Mouse (Mus musculus) limb, embryonic 13.5 days (tissue): ENCODE measurements around the gene Bnipl. TPM values are rescaled to one million over a fixed set of nuclear protein-coding genes. Genes with fewer than 3 reads are reported as not detected.
"Not testable (repeated sequence)": the region's sequence is repeated elsewhere in the genome, so short reads cannot be mapped to it uniquely, and the experiment has no call there.

Experiments
- ATAC-seq: fragments of 200-750 bp; cut with Nextera tagmentation; 2 replicates; pipeline ENCODE4 v1.8.0; 2017; ENCODE audit warnings: low read depth, moderate number of reproducible peaks, moderate TSS enrichment; ENCODE audit not compliant: low FRiP score
- H3K27ac ChIP-seq: fragments of 300-500 bp; sonication (generic); 2 replicates; pipeline ENCODE4 v1.5.1; 2015; ENCODE audit warnings: inconsistent platforms, mild to moderate bottlenecking, moderate library complexity
- H3K27me3 ChIP-seq: fragments of 300-500 bp; sonication (generic); 2 replicates; pipeline ENCODE4 v1.6.1; 2015; ENCODE audit warnings: mild to moderate bottlenecking, inconsistent platforms
- H3K36me3 ChIP-seq: fragments of 300-500 bp; sonication (generic); 2 replicates; pipeline ENCODE4 v1.6.1; 2015; ENCODE audit warnings: inconsistent platforms, mild to moderate bottlenecking, moderate library complexity
- H3K4me1 ChIP-seq: fragments of 300-500 bp; sonication (generic); 2 replicates; pipeline ENCODE4 v1.6.1; 2015; ENCODE audit warnings: inconsistent platforms
- H3K4me2 ChIP-seq: fragments of 300-500 bp; sonication (generic); replicated peaks from 2 replicates; pipeline ENCODE4 v1.6.1; 2015; ENCODE audit warnings: inconsistent platforms, mild to moderate bottlenecking, moderate library complexity
- H3K4me3 ChIP-seq: fragments of 300-500 bp; sonication (generic); 2 replicates; pipeline ENCODE4 v1.5.1; 2015; ENCODE audit warnings: moderate library complexity, mild to moderate bottlenecking, inconsistent platforms
- H3K9ac ChIP-seq: fragments of 300-500 bp; sonication (generic); 2 replicates; pipeline ENCODE4 v1.6.1; 2015; ENCODE audit warnings: mild to moderate bottlenecking, inconsistent platforms
- H3K9me3 ChIP-seq: fragments of 300-500 bp; sonication (generic); 2 replicates; pipeline ENCODE4 v1.6.1; 2016; ENCODE audit warnings: inconsistent platforms
- WGBS: fragments of 180-500 bp; shearing (Covaris S2); methylation state at CpG from one replicate; pipeline ENCODE4 v1.1.7; 2015; 5-methylcytosine and 5-hydroxymethylcytosine counted together
- polyA plus RNA-seq: library from polyadenylated mRNA; unstranded; fragments of >200 nt; fragmentation: Nextera tagmentation; extraction: Ambion mirVana; gene quantifications from 2 replicates; pipeline ENCODE4 v1.2.1, GENCODE M21; 2015

Gene Bnipl
- polyA plus RNA-seq, 1 experiment from 2014 or later: 2.5 TPM

DNA sequence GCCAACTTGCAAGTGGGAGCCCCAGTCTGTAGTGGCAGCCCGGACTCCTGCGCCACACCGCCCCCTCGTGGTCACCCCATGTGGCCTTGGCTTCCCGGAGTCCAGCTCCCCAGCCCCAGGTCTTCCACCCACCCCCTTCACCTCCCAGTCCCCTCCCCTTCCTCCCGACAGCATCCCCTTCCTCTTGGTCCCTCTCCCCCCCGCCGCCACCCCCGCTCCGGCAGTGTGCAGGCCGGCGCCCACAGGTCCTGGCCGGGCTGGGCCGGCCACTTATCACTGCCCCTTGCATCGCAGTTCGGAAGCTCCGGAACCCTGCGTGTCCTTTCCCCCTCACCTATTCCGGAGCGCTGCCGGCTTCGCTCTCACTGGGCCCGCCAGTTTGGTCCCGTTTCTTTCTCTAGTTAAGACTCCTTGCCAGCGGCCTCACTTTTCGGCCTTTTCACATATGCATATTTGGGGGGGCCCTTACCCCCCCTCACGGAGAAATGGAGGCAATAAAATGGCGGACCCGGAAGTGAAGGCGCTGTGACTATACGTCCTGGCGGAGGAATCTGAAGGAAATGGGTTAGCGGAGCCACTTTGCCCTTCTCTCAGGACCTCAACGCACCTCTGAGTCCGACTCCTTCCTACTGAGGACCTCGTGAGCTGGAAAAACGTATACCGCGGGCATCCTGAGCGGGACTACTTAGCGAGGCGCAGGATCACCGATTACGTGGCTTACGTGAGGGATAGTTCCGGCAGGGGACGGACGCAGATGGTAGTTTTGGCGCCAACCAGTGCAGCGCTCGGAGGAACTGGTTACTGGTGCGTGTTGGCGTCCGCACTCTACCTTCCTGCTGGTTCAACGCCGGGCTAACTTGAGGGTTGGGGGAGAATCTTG, 33.5 kb downstream of the Bnipl start, which contains the start of gene Gabpb2:
Gene Gabpb2, minus strand, starts transcription at position 662 of the 880 bp plus-strand sequence.
- H3K27me3 ChIP-seq: no peaks in the 10 kb centered on the region
- peak; percentile 94 for ATAC-seq
- under 1% methylated on average over 55 of the region's 56 CpGs for WGBS
- H3K27ac ChIP-seq: peak within 1 kb of the TSS; percentile 100
- no peaks in the 10 kb centered on the region for H3K9me3 ChIP-seq
- peaks cover 50% of the 10 kb centered on the region for H3K36me3 ChIP-seq
- peak within 1 kb of the TSS; percentile 70 for H3K4me3 ChIP-seq
- peaks cover 13% of the 10 kb centered on the region for H3K4me1 ChIP-seq
- H3K4me2 ChIP-seq: peak within 1 kb of the TSS; percentile 71
- H3K9ac ChIP-seq: peak within 1 kb of the TSS; percentile 92

DNA sequence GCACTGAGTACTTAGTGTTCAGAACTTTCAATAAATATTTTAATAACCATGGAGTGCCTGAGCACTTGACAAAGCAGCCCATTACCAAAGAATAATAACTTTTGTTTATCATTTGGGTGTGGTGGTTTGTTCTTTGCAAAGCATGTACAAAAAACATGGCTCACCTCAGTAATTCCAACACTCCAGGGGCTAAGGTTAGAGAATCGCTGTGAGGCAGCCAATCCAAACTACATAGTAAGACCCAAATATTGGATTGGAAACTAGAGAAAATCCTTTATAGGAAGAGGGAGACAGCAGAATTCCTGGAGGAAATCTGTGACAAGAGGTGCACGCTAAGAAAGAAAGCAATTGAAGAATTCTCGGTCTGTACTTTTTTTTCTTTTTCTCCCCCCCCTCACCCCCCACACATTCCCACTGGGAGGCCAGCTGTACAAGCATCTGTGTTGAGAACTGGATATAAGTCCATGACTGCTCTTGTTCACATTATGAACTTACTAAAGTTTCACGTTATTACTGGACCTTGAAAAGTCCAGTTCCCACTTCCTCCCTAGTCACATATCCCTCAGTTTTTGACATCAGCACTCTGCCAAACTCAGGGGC, 34.2 kb downstream of the Bnipl start:
- H3K4me3 ChIP-seq: peak overlapping the region; percentile 70
- peaks cover 49% of the 10 kb centered on the region for H3K36me3 ChIP-seq
- WGBS: 12% methylated on average over 4 of the region's 4 CpGs
- H3K9me3 ChIP-seq: no peaks in the 10 kb centered on the region
- H3K27me3 ChIP-seq: no peaks in the 10 kb centered on the region
- ATAC-seq: peak; percentile 43; the same call in 1 of the 2 replicates
- peaks cover 13% of the 10 kb centered on the region for H3K4me1 ChIP-seq
- H3K4me2 ChIP-seq: peak overlapping the region; percentile 71
- H3K9ac ChIP-seq: peak overlapping the region; percentile 92
- H3K27ac ChIP-seq: peak overlapping the region; percentile 100

DNA sequence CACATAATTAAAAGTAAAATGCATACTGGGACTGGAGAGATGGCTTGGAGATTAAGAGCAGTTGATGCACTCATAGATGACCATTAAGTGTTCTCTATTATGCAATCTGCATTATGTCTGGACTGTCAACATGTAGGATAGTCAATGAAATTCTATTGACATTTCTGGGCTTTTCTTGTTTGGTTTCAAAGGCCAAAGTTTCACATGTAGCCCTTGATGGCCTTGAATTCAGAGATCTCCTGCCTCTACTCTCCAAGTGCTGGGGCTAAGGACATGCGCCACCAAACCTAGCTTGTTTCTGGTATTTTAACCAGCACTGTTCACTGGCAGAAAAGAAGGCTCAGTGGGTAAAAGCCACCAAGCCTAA, 37.4 kb downstream of the Bnipl start:
- ATAC-seq: no peak
- H3K9me3 ChIP-seq: no peaks in the 10 kb centered on the region
- no peak overlapping the region for H3K9ac ChIP-seq
- peaks cover 46% of the 10 kb centered on the region for H3K36me3 ChIP-seq
- H3K4me3 ChIP-seq: no peak overlapping the region
- H3K27ac ChIP-seq: no peak overlapping the region
- H3K27me3 ChIP-seq: no peaks in the 10 kb centered on the region
- H3K4me2 ChIP-seq: no peak overlapping the region
- peaks cover 12% of the 10 kb centered on the region for H3K4me1 ChIP-seq
- 94% methylated on average over 1 of the region's 1 CpGs for WGBS

DNA sequence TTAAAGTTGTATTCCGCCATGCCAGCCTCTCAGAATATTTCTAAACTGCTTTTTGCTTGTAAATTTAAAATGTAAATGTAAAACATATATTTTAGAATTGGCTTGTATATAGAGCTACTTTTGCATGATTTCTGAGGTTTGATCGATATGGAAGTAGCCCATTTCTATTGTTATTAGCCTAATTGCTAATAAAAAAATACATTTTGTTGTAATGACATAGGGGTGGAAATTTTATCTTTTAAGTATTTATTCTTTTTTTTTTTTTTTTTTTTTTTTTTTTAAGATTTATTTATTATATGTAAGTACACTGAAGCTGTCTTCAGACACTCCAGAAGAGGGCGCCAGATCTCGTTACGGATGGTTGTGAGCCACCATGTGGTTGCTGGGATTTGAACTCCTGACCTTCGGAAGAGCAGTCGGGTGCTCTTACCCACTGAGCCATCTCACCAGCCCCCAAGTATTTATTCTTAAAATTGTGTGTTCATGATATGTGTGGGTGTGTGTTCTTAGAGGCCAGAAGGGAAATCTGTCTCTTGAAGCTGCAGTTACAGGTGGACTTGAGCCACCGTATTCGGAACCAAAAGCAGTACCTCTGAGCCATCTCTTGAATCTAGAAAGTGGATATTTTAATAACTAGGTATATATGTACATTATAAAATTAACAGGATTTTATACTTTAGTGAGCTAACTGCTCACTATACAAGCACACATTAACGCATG, 37.9 kb downstream of the Bnipl start:
- H3K4me3 ChIP-seq, H3K9me3 ChIP-seq, H3K9ac ChIP-seq, H3K4me1 ChIP-seq, H3K27ac ChIP-seq, ATAC-seq, H3K4me2 ChIP-seq, H3K27me3 ChIP-seq: not testable (repeated sequence)
- 85% methylated on average over 9 of the region's 10 CpGs for WGBS
- H3K36me3 ChIP-seq: peaks cover 48% of the 10 kb centered on the region

DNA sequence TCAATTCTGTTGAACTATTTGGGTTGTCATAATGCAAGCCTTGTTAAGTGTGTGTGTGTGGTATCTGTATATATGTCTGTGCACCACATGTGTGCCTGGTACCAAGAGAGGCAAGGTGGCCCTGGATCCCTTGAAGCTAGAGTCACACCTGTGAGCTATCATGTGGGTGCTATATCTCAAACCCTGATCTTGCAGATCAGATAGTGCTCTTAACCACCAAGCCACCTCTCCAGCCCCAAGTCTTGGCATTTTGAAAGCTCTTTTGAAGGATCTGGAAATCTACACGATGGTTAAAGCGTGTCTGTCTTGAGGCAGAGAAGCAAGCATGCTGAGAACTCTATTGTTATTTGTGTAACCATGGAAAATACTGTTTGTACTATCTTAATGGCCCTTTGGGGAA, 40.4 kb downstream of the Bnipl start:
- Histone ChIP-seq H3K4me1 (no peaks in the 10 kb centered on the region), H3K4me2 (no peak overlapping the region), H3K9ac (no peak overlapping the region), H3K9me3 (no peaks in the 10 kb centered on the region), H3K36me3 (peaks cover 67% of the 10 kb centered on the region), H3K27me3 (no peaks in the 10 kb centered on the region), H3K4me3 (no peak overlapping the region), H3K27ac (no peak overlapping the region)
- WGBS: 85% methylated on average over 2 of the region's 2 CpGs
- ATAC-seq: no peak

DNA sequence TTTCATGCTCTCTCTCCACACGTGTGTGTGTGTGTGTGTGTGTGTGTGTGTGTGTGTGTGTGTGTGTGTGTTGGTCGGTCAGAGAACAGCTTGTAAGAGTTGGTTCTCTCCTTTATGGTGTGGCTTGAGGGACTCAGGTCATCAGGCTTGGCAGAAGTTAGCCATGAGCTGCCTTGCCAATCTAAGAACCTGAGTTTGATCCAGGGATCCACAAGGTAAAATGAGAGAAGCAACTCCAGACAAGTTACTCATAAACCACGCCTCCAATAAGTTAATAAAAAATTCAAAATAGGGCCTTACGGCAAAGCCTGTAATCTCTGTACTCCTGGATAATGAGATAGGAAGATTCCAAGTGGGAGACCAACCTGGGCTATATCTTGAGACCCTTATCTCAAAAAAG, 42.7 kb downstream of the Bnipl start:
- no peak for ATAC-seq
- Histone ChIP-seq H3K27me3 (no peaks in the 10 kb centered on the region), H3K4me1 (no peaks in the 10 kb centered on the region), H3K9ac (no peak overlapping the region), H3K4me3 (no peak overlapping the region), H3K4me2 (no peak overlapping the region), H3K36me3 (peaks cover 72% of the 10 kb centered on the region), H3K27ac (no peak overlapping the region), H3K9me3 (no peaks in the 10 kb centered on the region)
- WGBS: 78% methylated on average over 4 of the region's 4 CpGs

DNA sequence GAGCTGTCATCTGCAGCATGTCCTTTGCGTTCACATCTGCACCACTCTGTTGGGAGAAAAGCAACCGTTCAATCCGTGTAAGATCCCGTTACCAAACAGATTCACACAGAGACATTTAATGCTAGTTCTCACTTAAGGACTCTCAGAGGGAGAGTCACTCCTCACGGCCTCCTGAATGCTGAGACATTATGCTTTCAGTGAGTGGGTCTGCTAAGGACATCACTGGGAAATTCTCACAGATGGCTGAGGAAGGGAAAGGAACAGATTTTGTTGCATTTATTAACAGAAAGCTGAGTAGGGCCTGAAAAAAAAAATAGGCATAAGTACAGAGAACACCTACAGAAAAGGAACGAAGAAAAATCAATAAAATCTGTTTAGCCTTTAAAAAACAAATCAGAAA, 47.1 kb downstream of the Bnipl start:
- H3K4me3 ChIP-seq: no peak overlapping the region
- H3K36me3 ChIP-seq: peaks cover 90% of the 10 kb centered on the region
- H3K4me2 ChIP-seq: no peak overlapping the region
- H3K27ac ChIP-seq: no peak overlapping the region
- no peaks in the 10 kb centered on the region for H3K4me1 ChIP-seq
- H3K9ac ChIP-seq: no peak overlapping the region
- ATAC-seq: no peak
- H3K27me3 ChIP-seq: no peaks in the 10 kb centered on the region
- no peaks in the 10 kb centered on the region for H3K9me3 ChIP-seq
- 89% methylated on average over 6 of the region's 6 CpGs for WGBS

DNA sequence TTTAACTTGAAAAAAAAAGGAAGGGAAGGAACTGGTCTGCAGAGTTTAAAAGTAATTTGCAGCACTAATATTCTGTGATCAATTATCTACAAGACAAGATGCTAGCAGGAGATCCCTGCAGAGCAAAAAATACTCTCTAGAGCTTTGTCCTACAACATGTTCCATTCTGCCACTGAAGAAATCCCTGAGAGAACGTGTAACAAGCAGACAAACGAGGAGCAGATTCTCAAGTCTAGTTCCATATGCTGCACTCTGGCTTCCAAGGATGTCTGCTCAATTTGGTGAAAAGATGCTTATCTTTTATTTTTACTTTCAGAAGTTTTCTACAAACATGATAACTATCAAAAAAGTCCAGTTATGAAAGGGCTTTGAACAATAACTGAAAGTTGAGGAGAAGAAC, 50.4 kb downstream of the Bnipl start:
- Histone ChIP-seq H3K27me3 (no peaks in the 10 kb centered on the region), H3K4me2 (no peak overlapping the region), H3K4me3 (no peak overlapping the region), H3K4me1 (no peaks in the 10 kb centered on the region), H3K9me3 (no peaks in the 10 kb centered on the region), H3K9ac (no peak overlapping the region), H3K36me3 (peaks cover 90% of the 10 kb centered on the region), H3K27ac (no peak overlapping the region)
- ATAC-seq: no peak
- 65% methylated on average over 2 of the region's 2 CpGs for WGBS

DNA sequence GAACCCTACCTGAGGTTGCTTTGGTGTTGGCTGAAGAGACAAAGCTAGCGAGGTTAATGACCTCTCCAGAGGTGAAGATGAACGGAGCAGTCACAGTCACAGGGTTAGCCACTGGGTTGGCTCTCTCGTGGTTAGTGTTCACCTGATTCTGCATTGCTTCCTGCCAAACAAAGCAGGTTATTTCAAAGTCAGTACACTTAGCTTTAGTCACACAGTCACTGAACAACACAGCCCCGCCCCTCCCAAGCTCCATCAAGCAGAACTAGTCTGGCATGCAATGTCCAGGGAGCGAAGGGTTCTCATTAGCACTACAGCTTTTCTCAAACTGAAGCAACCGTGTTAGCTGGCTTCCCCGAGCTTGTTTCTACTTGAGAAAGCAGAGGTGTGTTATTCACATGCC, 50.9 kb downstream of the Bnipl start:
- no peaks in the 10 kb centered on the region for H3K9me3 ChIP-seq
- H3K36me3 ChIP-seq: peaks cover 90% of the 10 kb centered on the region
- no peaks in the 10 kb centered on the region for H3K27me3 ChIP-seq
- H3K4me2 ChIP-seq: no peak overlapping the region
- WGBS: 87% methylated on average over 7 of the region's 7 CpGs
- no peak overlapping the region for H3K27ac ChIP-seq
- H3K4me3 ChIP-seq: no peak overlapping the region
- ATAC-seq: no peak
- no peak overlapping the region for H3K9ac ChIP-seq
- H3K4me1 ChIP-seq: no peaks in the 10 kb centered on the region

DNA sequence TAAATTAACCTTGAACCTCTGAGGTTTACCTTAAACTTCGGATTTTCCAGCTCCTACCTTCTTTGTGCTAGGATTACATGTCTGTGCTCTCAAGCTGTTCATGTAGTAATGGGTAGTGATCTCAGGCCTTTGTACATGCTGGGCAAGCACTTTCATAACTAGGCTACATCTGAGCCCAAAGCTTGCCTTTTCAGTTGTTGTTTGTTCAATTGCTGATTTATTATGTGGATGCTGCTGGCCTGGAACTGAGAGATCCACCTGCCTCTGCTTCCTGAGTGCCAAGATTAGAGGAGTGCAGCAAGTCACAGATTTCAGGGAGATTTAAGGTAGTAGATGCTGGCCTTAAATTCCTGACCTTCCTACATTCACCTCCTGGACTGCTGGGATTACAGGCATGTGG, 51.9 kb downstream of the Bnipl start:
- WGBS: 84% methylated on average over 1 of the region's 1 CpGs
- H3K4me1 ChIP-seq: no peaks in the 10 kb centered on the region
- H3K4me2 ChIP-seq: no peak overlapping the region
- H3K27me3 ChIP-seq: no peaks in the 10 kb centered on the region
- H3K9me3 ChIP-seq: no peaks in the 10 kb centered on the region
- H3K9ac ChIP-seq: no peak overlapping the region
- no peak for ATAC-seq
- H3K4me3 ChIP-seq: no peak overlapping the region
- H3K36me3 ChIP-seq: peaks cover 91% of the 10 kb centered on the region
- H3K27ac ChIP-seq: no peak overlapping the region

DNA sequence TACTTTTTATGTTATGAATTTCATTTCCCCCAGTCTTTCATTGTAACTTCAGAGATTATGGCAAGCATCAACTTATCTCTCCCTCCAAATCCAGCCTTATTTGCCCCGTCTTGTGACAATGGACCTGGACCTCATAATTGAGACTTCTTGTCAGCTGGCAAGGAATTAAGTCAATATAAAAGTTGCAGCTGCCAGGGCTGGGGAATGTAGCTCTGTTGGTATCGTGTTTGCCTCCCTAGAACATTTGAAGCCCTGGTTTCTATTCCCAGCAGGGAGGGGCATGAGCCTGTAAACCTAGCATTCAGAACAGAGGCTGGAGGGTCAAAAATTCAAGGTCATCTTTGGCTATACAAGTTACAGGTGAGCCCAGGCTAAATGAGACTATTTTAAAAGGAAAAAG, 55.2 kb downstream of the Bnipl start:
- no peak for ATAC-seq

DNA sequence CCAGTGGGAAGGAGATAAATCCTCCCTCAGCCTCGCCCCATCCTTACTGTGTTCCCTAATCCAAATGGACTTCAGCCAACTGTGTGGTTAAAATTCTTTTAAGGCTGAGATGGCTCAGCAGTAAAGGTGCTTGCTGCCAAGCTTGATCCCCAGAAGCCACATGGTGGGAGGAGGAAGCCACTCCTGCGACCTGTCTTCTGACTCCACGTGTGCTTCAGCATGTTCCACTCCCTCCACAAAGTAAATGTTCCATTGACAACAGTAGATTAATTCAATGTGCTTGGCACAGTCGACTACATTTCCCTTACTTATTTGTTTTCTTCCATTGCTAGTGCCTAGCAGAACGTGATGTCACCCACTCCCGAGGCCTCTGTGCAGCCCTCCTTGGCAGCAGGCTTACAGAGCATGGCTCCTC, 56.3 kb downstream of the Bnipl start:
- no peak overlapping the region for H3K9ac ChIP-seq
- ATAC-seq: no peak
- H3K4me1 ChIP-seq: no peaks in the 10 kb centered on the region
- 75% methylated on average over 6 of the region's 6 CpGs for WGBS
- no peaks in the 10 kb centered on the region for H3K9me3 ChIP-seq
- no peak overlapping the region for H3K4me2 ChIP-seq
- H3K36me3 ChIP-seq: peaks cover 75% of the 10 kb centered on the region
- H3K27me3 ChIP-seq: no peaks in the 10 kb centered on the region
- H3K4me3 ChIP-seq: no peak overlapping the region
- no peak overlapping the region for H3K27ac ChIP-seq

More for the DNA sequence above, 55.2 kb downstream of the Bnipl start:
- H3K4me1 ChIP-seq: no peaks in the 10 kb centered on the region
- H3K4me2 ChIP-seq: no peak overlapping the region
- WGBS: 85% methylated on average over 2 of the region's 2 CpGs
- no peak overlapping the region for H3K27ac ChIP-seq
- H3K27me3 ChIP-seq: no peaks in the 10 kb centered on the region
- no peaks in the 10 kb centered on the region for H3K9me3 ChIP-seq
- H3K36me3 ChIP-seq: peaks cover 78% of the 10 kb centered on the region
- H3K4me3 ChIP-seq: no peak overlapping the region
- H3K9ac ChIP-seq: no peak overlapping the region
